Mouse (Mus musculus) adrenal gland, adult (tissue): ENCODE measurements around the gene Zic2.

Source experiments
- DNase-seq, 2 experiments: peaks; one replicate each; pipeline ENCODE4 v3.0.0; 2022 to 2023; ENCODE audit warnings: low spot score in 1 of 2; ENCODE audit not compliant: inconsistent age in 2 of 2

The Zic2 gene

GRCm38 (mm10) chr14:122461500-122461899, 13.7 kb upstream of the Zic2 start:
- DNase-seq, result no peak

GRCm38 (mm10) chr14:122461966-122462365, 13.3 kb upstream of the Zic2 start:
- DNase-seq, result no peak

- DNase-seq, result no peak
Measured at GRCm38 (mm10) chr14:122462689-122463079, 12.6 kb upstream of the Zic2 start.

- DNase-seq, result peak in 1 of 2 experiments; percentile 53
Measured at GRCm38 (mm10) chr14:122463080-122463691, 12.0 kb upstream of the Zic2 start.

GRCm38 (mm10) chr14:122463734-122464341, 11.4 kb upstream of the Zic2 start:
- DNase-seq, result peak; percentile 54 to 82

GRCm38 (mm10) chr14:122464351-122464762, 10.9 kb upstream of the Zic2 start:
- DNase-seq, result no peak

- DNase-seq, result peak; percentile 17 to 57
Measured at GRCm38 (mm10) chr14:122464763-122465741, 10.2 kb upstream of the Zic2 start, which contains the start of gene Zic5. Gene Zic5, minus strand, starts transcription at chr14:122465677.

- DNase-seq, result no peak
Measured at GRCm38 (mm10) chr14:122465931-122466490, 9.2 kb upstream of the Zic2 start.

- DNase-seq, result no peak
Measured at GRCm38 (mm10) chr14:122466756-122467362, 8.4 kb upstream of the Zic2 start.

- DNase-seq, result peak in 1 of 2 experiments; percentile 24
Measured at GRCm38 (mm10) chr14:122467926-122468841, 7.1 kb upstream of the Zic2 start.

- DNase-seq, result peak in 1 of 2 experiments; percentile 33
Measured at GRCm38 (mm10) chr14:122468971-122469755, 6.1 kb upstream of the Zic2 start.

- no peak for DNase-seq
Measured at GRCm38 (mm10) chr14:122471449-122472085, 3.7 kb upstream of the Zic2 start.

GRCm38 (mm10) chr14:122472161-122472560, 3.1 kb upstream of the Zic2 start:
- DNase-seq, result peak in 1 of 2 experiments; percentile 33

GRCm38 (mm10) chr14:122472647-122473046, 2.6 kb upstream of the Zic2 start:
- no peak for DNase-seq

GRCm38 (mm10) chr14:122473211-122473751, 2.0 kb upstream of the Zic2 start:
- DNase-seq, result no peak

- peak in 1 of 2 experiments; percentile 53 for DNase-seq
Measured at GRCm38 (mm10) chr14:122474041-122474890, 969 bp upstream of the Zic2 start.

GRCm38 (mm10) chr14:122475557-122476040, 364 bp downstream of the Zic2 start:
- peak in 1 of 2 experiments; percentile 66 for DNase-seq
